Mouse (Mus musculus) adrenal gland, adult 2 months (tissue): ENCODE measurements around the gene Cdk7. TPM values are rescaled to one million over a fixed set of nuclear protein-coding genes. Genes with fewer than 3 reads are reported as not detected.
"Not testable (repeated sequence)": the region's sequence is repeated elsewhere in the genome, so short reads cannot be mapped to it uniquely, and the experiment has no call there.

Experiments used
- DNase-seq: peaks from one replicate; pipeline ENCODE4 v3.0.0; 2021
- long read RNA-seq: library from polyadenylated mRNA; stranded (forward); transcript quantifications from one replicate; pipeline ENCODE4 v2.0.0, GENCODE M21; 2021
- polyA plus RNA-seq: library from polyadenylated mRNA; depleted of rRNA; stranded (reverse); fragments of >200 nt; gene quantifications from 2 replicates; pipeline ENCODE4 v1.2.3, GENCODE M21; 2012; rRNA removed
- total RNA-seq, 2 experiments: library from RNA; stranded (reverse); gene quantifications; 2 replicates each; pipeline ENCODE4 v1.2.3; 2021

The Cdk7 gene
- total RNA-seq (10 to 100 TPM; 36.8 to 38.8 TPM), polyA plus RNA-seq (9.3 and 9.6 TPM in 2 replicates)
- long read RNA-seq, transcript Cdk7-201 (12 exons, 1,988 nt), result major isoform, 18 of 24 reads
- long read RNA-seq, partial matches to known transcripts, result 2 of 24 reads
- long read RNA-seq, other reads (novel, unspliced or antisense), result 4 of 24 reads

DNA sequence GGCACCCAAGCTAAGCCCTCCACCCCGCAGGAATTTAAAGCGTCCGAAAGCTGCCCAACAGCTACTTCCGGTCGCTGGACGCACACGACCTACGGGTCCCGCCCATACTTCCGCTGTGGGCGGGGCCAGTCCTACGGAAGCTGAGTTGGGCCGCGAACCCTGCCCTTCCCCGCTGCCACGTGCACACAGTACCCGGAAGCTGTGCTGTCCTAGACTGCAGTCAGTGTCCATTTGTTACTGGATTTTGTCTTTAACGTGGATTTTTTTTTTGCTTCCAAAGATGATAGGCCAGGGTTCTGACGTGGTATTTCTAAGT is at the start of gene Cdk7:
Cdk7 (minus strand) TSS at position 79 of the 316 bp plus-strand sequence.
- peak; percentile 96 for DNase-seq

DNA sequence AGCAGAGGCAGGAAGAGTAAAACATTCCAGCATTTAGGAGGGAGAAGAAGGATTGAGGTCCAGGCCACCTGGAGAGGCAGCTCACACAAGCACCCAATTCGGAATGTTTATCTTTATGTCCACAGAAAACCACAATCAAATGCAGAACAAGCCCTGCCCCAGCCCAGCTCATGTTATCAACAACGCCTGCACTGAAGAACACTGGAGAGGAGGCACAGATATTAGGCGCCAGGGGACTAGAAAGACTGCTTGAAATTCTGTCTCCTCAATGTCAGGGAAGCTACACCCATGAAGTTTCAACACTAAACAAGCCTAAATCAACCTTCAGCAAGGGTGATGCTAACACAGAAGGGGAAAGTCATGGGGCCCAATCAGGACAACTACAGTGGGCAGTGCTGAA is 46.8 kb upstream of the Cdk7 start:
- DNase-seq, result no peak

DNA sequence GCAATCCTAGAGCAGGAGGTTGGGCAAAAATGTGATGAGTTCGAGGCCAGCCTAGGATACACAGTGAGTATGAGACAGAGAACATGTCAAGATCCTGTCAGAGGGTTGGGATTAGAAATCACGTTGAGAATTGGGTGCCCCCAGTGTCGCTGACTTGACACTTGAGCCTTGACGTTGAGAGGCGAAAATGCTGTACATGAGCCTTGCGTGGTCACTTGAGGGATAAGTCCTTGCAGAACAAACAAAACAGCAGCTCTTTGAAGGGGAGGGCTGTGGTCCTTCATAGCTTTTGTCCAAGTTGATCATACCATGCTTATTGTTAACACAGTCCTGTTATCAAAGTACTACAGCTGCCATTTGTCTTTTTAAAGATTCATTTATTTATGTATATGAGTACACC is 46.0 kb upstream of the Cdk7 start:
- DNase-seq, result no peak

DNA sequence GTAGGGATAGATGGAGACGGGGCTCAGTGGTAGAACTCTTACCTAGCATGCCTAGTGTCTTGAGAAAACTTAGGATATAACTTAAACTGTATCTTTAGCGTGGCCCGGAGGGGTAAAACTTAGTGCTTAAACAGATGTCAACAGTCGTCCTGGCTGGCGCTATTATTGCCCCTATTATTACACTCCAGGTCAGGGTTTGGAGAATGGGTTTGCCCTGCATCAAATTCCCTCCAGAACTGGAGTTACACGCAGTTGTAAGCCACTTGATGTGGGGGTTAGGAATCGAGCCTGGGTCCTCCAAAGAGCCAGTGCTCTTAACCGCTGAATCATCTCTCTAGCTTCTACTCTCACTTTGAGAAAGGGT is 45.3 kb upstream of the Cdk7 start:
- no peak for DNase-seq

DNA sequence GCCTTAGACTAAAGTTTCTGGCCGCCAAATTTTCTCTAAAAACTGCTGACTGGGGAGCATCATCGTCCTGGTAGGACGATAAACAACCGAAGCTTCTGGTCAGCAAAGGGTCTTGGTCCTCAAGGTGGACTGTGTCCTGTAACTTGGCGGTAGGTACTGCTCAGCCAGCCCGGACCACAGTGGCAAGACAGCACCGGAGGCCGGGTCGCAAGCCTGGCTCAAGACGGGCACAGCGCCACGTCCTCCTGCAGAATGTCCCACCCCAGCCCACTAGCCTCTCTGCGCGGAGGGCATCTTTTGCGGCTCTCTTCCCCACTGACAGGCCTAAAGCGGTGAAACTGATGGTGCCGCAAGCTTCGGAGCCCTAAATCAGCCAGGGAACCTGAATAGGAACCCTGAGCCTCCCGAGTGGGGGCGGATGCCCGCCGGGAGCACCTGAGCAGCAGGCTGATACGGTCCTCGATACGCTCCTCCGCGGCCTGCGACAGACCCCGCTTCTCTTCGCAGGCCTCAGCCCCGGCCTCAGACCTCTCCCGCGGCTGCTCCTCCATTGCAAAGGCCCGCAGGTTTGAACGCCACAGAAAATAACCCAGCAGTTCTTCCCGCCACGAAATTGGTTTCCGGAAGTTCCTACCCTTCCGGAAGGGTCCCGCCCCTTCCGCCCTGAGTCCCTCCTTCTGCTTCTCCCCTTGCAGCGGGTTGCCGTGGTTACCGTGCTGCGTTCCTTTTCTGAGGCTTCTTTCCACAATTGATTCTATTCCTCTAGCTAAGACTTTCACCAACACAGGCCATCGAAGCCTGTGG is 44.7 kb upstream of the Cdk7 start, which contains the start of gene Cenph:
Cenph (minus strand) TSS at position 648 of the 804 bp plus-strand sequence.
- peak; percentile 88 for DNase-seq

DNA sequence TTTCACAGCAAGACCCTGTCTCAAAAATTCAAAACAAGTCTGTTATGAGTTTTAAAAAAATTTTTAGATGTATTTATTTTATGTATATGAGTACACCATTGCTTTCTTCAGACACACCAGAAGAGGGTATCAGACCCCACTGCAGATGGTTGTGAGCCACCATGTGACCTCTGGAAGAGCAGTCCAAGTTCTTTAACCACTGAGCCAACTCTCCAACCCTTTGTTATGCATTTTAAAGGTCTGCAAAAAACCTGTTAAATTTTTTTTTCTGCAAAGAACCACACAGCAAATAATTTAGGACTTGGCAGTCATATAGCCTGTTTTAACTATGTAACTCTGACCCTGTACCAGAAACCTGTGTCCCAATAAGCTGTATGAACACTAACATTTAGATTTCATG is 44.0 kb upstream of the Cdk7 start:
- DNase-seq, result no peak

DNA sequence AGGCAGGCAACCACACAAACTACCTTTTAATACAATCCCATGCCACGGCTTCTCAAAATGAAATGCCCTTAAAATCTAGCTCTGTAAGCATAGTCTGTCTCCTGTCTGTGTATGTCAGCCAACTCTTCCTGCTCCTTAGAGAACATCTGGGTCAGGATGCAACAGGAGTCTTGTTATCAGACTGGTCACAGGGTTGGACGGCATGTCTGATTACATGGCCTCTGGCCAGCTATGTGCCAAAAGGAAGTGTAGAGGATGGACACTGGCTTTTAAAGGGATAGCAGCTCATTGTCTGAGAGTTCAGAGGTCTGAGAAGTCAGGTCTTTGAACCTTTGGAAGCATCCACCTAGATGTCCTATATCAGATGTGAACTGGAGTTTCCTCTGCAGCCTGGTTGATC is 24.6 kb upstream of the Cdk7 start:
- DNase-seq, result no peak

DNA sequence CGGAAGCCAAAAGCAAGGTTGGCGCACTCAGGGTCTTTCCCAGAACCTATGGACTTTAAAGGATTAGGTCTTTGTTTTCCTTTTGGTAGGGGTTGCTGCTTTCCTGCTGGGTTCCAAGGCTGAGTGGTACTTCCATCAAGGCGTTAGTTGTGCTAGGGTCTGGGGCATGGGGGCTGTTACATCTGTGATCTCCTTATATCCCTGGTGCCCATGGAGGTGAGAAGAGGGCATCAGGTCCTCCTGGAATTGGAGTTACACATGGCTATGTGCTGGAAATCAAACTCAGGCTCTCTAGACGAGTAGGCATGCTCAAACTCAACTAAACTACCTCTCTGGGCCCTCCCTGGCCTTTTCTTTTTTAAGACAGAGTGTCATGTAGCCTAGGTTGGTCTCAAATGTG is 23.4 kb upstream of the Cdk7 start:
- DNase-seq, result no peak

DNA sequence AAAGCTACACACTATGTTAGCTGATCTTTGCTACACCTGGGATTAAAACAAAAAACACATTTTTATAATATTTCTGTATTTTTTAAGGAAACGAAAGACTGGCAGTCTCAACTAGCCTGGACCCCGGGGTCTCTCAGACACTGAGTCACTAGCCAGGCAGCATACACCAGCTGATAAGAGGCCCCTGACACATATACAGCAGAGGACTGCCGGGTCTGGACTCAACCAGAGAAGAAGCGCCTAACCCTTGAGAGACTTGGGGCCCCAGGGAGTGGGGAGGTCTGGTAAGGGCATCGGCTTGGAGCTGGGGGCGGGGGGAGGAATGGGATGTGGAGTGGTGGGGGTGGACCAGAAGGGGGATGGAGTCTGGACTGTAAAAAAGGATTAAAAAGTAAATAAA is 22.3 kb upstream of the Cdk7 start:
- no peak for DNase-seq

DNA sequence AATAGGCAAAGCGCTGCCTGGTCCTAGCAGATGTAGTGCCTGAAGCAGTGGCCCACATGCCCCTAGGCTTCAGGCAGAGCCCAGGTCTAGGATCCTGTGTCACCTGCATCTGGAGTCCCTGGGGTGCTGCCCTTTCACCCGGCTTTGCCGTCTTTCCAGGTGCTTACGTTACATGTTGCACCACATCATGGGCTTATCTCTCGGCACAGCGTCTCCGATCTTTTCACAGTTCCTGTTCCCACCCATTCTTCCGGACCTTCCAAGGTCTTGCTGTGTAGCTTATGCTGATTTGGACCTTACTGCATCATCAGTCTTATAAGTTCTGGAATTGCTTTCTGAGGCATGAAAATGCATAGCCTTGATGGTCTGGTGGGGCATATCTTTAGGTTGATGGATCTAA is 21.8 kb upstream of the Cdk7 start:
- DNase-seq, result no peak

DNA sequence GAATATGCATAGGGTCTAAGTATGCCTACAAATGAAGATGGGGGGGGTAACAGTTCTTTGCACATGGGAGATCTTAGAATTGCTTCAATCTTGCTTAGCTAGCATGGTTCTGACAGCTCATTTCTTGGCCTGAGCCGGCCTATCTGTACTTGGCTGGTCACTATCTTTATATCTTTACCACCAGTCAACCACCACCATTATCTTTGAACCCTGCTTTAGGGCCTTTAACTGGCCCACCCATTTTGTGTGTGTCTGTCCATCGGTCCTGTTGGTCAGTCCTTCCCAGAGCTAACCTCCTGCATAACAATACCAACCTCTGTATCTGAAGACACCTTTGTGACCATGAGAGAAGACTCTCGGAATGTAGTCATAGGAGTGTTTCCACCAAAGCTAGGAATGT is 20.7 kb upstream of the Cdk7 start:
- no peak for DNase-seq

DNA sequence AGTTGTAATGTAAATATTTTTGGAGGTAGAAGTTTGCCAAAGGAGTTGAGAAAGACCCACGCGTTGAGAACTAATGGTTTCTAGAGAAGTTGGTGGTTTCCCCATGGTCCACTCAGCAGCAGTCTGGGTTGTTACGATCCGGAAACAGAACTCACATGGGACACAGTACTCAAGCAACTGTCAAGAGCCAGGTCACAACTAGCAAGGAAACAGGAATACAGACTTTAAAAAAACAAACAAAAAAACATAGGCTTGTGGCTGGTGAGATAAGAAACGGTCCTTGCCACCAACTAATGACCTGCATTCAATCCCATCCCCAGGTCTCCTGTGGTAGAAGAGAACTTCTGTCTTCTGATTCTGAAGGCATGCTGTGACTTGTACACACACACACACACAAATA is 20.1 kb upstream of the Cdk7 start:
- no peak for DNase-seq

DNA sequence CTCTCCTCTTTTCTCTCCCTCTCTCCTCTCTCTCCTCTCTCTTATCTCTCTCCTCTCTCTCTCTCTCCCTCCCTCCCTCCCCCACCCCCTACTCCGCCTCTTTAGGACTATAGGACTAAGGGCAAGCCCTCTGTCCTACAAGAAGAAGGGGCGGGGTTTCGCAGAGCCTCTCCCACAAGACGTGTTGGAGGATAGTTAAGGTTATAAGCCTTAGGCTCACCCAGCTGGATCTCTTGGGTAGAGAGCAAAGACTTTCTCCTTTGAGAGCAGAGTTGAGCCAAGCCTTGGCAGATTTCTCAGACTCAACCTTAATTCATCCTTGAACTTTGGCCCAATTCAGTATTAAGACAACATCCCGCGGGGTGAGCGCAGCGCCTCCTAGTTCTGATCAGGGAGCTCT is 17.9 kb upstream of the Cdk7 start:
- DNase-seq, result no peak

DNA sequence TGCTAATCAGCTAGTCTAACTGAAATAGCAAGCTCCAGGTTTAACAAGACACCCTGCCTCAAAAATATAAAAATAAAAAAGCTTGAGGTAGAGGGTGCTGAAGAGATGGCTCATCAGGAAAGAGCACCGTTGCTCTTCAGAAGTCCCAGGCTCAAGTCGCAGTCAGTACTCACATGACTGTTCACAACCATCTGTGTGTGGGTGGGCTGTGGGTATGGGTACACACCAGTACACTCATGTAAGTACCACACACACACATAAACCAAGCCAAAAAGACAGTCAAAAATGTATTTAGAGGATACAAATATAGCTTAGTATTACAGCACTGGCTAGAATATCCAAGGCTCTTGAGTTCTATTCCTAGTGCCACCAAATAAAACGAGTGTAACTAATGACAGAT is 15.4 kb upstream of the Cdk7 start:
- no peak for DNase-seq

DNA sequence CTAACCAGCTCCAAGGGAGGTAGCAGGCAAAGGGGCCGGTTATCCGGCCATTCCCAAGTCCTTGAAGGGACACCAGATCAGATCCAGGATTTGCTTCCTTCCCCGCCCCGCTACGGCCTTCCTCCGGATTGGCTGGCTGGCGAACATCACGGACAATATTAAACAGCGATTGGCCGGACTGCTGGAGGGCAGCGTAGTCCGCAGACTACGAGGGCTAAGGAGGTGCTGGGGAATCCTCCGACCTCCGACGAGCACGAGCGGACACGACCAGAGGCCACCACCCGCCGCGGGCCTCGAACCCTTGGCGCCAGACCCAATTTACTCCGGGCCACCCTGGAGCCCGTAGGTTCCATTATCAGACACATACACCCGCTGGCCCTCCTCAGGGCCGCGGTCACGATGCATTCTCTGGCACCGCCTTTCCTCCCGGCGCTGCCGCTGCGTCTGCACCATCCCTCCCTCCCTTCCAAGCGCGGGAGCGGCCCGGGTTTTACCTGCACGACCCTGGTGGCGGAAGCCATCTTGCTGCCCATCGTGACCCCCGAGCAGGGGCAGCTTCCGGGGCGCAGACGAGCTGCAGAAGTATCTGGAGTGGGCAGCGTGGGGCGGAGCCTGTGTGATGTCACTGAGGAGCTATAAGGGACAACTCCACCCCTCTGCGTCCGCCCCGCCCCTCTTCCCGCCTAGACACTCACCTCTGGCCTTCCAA is 13.5 kb upstream of the Cdk7 start, which contains the start of gene Mrps36:
Mrps36 (minus strand) TSS at position 624 of the 709 bp plus-strand sequence.
- DNase-seq, result peak; percentile 97

DNA sequence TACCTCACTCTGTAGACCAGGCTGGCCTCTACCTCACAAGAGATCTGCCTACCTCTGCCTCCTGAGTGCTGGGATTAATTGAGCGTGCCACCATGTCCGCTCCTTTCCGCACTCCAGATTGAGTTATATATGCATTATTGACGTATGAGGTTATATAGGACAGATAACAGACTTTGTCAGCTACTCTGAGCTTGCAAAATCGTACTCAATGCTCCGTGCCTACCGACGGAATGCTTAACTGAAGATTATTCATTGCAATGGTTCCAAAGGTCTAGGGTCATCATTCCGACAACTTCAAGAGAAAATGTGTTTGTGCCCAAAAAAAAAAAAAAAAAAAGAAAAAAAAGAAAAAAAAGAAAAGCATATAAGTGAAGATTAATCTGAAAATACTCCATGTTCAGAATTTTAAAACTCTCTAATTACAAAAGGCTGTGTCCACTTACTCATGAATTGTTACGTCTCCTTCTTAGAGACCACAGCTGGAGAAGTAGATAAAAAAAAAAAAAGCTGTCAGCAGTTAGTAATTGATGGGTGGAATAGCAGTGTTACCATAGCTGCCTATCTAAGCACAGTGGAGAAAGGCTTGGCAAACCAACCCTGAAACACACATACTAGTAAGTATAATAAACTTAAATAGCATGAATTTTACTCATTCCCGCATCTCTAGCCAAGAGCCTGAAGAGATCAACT is 12.8 kb upstream of the Cdk7 start:
- no peak for DNase-seq

DNA sequence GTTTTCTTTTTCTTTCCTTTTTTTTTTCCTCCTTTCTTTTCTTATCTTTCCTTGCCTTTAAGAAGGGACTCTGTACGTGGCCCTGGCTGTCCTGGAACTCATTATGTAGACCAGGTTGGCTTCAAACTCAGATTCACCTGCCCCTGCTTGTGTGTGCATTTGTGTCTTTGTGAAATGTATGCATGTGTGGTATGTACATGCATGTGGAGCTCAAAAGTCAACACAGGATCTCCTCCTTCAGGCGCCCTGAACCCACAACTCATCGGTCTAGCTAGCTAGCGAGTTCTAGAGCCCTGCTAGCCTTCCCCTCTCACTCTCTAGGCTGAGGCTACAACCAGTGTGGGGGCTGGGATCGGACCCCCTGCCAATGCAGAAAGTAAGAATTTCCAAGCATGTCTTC is 12.1 kb upstream of the Cdk7 start:
- DNase-seq, result no peak

DNA sequence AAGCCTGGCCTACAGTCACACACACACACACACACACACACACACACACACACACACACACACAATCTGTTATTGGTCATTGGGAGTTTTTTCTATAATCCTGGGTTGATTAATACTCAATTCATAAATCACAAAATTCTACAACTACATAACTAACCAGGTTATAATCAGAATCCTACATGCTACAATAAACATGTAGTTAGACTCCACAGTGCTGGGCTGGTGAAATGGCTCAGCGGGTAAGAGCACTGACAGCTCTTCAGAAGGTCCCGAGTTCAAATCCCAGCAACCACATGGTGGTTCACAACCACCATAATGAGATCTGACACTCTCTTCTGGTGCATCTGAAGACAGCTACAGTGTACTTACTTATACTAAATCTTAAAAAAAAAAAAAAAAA is 2.0 kb upstream of the Cdk7 start:
- no peak for DNase-seq

DNA sequence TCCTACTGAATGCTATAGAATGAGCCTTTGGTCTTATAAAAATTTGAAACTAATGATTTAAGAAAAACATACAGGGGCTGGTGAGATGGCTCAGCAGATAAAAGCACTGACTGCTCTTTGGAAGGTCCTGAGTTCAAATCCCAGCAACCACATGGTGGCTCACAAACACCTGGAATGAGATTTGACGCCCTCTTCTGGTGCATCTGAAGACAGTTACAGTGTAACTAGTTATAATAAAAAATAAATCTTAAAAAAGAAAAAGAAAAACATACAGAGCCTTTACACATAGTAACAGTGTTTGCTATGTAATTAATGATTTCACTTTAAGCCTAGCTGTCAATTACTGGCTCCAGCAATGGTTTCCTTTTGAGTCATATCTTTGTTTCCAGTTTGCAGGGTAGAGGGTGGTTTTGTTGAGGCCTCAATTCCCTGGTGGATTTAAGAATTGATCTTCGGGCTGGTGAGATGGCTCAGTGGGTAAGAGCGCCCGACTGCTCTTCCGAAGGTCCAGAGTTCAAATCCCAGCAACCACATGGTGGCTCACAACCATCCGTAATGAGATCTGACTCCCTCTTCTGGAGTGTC is 815 bp upstream of the Cdk7 start:
- DNase-seq, result not testable (repeated sequence)

DNA sequence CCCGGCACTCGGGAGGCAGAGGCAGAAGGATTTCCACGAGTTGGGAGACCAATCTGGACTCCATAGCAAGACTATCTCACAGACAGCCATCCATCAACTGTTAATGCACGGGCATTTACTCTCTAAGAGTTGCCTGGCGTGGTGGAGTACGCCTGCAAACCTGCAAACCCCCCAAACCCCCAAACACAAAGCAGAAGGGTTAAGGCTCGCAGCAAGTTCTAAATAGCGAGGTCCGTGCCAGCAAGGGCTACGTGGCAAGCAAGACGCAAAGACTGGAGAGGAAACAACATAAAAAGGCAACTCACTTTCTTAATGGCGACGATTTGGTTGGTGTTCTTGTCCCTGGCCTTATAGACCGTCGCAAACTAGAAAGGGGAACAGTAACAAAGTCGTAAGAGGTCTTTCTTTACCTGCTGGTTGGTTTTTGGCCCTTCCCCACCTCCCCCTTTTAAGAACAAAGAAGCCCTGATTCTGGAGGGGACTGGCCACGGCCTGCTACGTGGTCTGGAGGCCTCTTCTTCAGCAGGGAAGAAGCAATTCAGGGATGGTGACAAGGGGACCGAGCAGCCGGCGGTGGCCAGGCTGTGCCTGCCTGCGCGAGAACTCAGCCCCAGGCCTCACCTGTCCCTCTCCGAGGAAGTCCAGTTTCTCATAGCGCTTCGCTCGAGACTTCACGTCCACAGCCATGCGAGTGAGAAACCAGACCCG is 432 bp downstream of the Cdk7 start:
- peak; percentile 19 for DNase-seq

DNA sequence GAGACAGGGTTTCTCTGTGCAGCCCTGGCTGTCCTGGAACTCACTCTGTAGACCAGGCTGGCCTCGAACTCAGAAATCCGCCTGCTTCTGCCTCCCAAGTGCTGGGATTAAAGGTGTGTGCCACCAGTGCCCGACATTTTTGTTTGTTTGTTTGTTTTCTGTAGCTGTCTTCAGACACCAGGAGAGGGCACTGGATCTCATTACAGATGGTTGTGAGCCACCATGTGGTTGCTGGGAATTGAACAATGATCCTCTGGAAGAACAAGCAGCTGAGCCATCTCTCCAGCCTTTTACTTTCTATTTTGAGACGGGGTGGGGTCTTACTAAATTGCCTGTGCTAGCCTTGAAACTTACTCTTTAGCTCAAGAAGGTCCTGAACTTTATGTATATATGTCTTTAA is 2.2 kb downstream of the Cdk7 start:
- DNase-seq, result not testable (repeated sequence)

DNA sequence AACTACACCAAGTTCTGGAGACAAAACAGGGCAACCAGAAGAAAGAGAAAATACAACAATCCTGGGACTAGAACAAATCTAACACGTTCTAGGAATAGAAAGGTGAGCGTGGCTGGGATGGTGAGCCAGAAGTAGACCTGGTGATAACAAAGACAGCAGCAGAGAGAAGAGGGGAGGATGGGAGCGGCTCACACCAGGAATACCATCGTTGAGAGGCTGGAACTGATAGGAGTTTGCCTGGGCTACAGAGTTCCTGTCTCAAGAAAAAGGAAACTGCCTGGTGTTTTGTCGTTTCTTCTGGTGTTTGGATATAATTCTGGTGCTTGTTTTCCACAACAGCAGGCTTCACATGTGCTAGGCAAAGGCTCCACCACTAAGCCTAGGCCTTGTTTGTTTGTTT is 2.7 kb downstream of the Cdk7 start:
- no peak for DNase-seq
